Mouse (Mus musculus): ENCODE measurements at regions not wholly inside any gene's neighbourhood (a gene's known extent, or its start where the extent isn't known, plus 50 kb on each side); places are given as distances from the start of the nearest gene placed in this dataset.

DNA sequence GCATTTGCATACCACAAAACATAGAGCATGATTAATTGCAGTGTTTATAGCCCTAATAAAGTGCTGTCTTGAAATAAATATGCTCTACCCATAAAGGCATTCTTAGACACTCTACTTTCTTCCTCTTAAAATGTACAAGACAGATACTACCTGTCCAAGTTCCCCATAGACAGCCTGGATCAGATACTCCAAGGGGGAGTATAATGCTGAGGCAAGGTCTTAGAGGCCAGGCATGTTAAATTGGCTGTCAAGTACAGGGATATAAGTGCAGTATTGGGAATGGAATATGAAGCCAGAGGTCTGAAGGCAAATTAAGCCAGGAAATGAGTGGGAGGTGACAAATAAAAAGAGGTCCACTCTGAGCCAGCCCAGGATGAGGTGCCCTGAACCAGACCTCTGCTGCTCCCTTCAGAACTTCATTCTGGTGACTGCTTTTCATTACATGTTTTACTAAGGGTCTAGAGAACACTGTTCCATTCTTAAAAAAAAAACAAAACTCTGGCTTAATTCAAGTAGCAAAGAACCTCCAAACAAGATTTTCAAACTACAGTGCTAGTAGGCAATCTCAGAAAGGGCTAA lies 142.0 kb upstream of the Tusc1 start:
- Histone ChIP-seq H3K4me3 (ENCODE audit: insufficient read depth, low read depth, low read length) (no peak overlapping the region), H3K79me2 (ENCODE audit: control insufficient read depth, insufficient read depth, low read length) (no peaks in the 10 kb centered on the region), H3K36me3 (ENCODE audit: control insufficient read depth, insufficient read depth, low read length) (no peaks in the 10 kb centered on the region), H3K27me3 (ENCODE audit: control insufficient read depth, insufficient read depth, low read length) (no peaks in the 10 kb centered on the region), H3K27ac (replicated peaks; ENCODE audit: insufficient read depth, low read depth, low read length) (no peak overlapping the region), H3K4me1 (ENCODE audit: control insufficient read depth, insufficient read depth, low read length) (no peaks in the 10 kb centered on the region), H3K9ac (ENCODE audit: low read depth, low read length) (no peak overlapping the region)
- DNase-seq (ENCODE audit: extremely low read depth, low read depth, low spot score): no peak
- no peak for TF ChIP-seq CTCF (IDR thresholded peaks at IDR 0.05; ENCODE audit: low read depth, low read length)
- TF ChIP-seq POLR2A (IDR thresholded peaks at IDR 0.05; ENCODE audit: extremely low read depth, insufficient read depth, low read length): no peak

DNA sequence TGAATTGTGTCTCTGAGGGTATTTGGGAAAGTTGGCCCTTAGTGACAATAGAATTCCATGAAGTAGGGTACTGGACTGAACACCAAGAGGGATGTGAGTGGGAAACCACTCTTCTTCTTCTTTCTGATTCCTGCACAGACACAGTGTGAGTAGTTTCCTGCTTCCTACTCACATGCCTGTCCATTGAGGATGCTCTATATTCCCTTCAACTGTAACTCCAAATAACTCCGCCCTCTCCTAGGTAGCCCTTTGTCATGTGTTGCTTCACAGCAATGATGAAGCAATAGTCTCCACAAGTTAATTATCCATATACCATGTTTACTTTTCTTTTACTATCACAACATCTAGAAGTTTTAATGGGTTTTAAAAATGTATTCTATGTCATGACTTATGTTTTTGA lies 132.7 kb upstream of the Tusc1 start:
- 100% methylated on average over 1 of the region's 1 CpGs for WGBS
- H3K36me3 ChIP-seq (ENCODE audit: control insufficient read depth, insufficient read depth, low read length): no peaks in the 10 kb centered on the region
- H3K4me3 ChIP-seq (ENCODE audit: insufficient read depth, low read depth, low read length): no peak overlapping the region
- H3K9ac ChIP-seq (ENCODE audit: low read depth, low read length): no peak overlapping the region
- TF ChIP-seq POLR2A (IDR thresholded peaks at IDR 0.05; ENCODE audit: extremely low read depth, insufficient read depth, low read length) (no peak), CTCF (IDR thresholded peaks at IDR 0.05; ENCODE audit: low read depth, low read length) (no peak)
- DNase-seq (ENCODE audit: extremely low read depth, low read depth, low spot score): no peak
- no peak overlapping the region for H3K27ac ChIP-seq (replicated peaks; ENCODE audit: insufficient read depth, low read depth, low read length)
- H3K27me3 ChIP-seq (ENCODE audit: control insufficient read depth, insufficient read depth, low read length): no peaks in the 10 kb centered on the region
- H3K4me1 ChIP-seq (ENCODE audit: control insufficient read depth, insufficient read depth, low read length): no peaks in the 10 kb centered on the region
- H3K79me2 ChIP-seq (ENCODE audit: control insufficient read depth, insufficient read depth, low read length): no peaks in the 10 kb centered on the region

DNA sequence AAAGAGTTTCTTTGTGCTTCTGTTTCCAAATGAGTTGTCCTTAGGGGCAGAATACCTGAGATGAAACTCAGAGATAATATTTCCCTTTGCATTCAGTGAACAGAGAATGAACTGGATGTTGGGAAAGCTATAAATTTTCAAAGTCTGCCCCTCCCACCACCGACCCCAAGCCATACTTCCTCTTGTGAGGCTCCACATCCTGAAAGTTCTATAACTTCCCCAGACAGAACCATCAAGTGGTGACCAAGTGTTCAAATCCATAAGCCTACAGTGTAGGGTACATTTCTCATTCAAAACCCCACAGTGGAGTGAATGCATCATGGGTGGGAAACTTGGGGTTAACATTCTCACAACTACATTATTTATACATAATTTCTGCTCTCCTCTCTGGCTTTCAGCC lies 132.1 kb upstream of the Tusc1 start:
- Histone ChIP-seq H3K9ac (ENCODE audit: low read depth, low read length) (no peak overlapping the region), H3K36me3 (ENCODE audit: control insufficient read depth, insufficient read depth, low read length) (no peaks in the 10 kb centered on the region), H3K27ac (replicated peaks; ENCODE audit: insufficient read depth, low read depth, low read length) (no peak overlapping the region), H3K4me1 (ENCODE audit: control insufficient read depth, insufficient read depth, low read length) (no peaks in the 10 kb centered on the region), H3K27me3 (ENCODE audit: control insufficient read depth, insufficient read depth, low read length) (no peaks in the 10 kb centered on the region), H3K79me2 (ENCODE audit: control insufficient read depth, insufficient read depth, low read length) (no peaks in the 10 kb centered on the region), H3K4me3 (ENCODE audit: insufficient read depth, low read depth, low read length) (no peak overlapping the region)
- TF ChIP-seq POLR2A (IDR thresholded peaks at IDR 0.05; ENCODE audit: extremely low read depth, insufficient read depth, low read length): no peak
- TF ChIP-seq CTCF (IDR thresholded peaks at IDR 0.05; ENCODE audit: low read depth, low read length): no peak
- DNase-seq (ENCODE audit: extremely low read depth, low read depth, low spot score): no peak
- WGBS: 48% methylated on average over 1 of the region's 1 CpGs

DNA sequence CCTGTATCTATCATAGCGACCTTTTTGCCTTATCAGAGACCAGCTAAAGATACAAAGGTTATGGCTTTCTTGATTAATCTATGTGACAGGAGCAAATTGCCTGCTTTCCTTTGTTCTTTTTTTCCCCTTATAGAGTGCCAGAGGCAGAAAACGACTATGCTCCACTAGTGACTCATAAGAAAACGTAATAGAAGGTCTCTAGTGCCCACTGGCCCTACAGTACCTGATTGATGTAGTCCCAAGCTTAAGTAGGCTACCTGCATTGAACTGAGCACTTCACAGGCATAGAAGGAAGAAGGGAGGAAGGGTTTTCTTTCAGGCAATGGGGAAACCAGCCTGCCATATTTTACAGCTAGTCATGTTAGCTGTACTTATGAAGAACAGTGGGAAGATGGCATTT lies 116.0 kb upstream of the Tusc1 start:
- DNase-seq (ENCODE audit: extremely low read depth, low read depth, low spot score): no peak
- H3K27me3 ChIP-seq (ENCODE audit: control insufficient read depth, insufficient read depth, low read length): no peaks in the 10 kb centered on the region
- 44% methylated on average over 3 of the region's 3 CpGs for WGBS

DNA sequence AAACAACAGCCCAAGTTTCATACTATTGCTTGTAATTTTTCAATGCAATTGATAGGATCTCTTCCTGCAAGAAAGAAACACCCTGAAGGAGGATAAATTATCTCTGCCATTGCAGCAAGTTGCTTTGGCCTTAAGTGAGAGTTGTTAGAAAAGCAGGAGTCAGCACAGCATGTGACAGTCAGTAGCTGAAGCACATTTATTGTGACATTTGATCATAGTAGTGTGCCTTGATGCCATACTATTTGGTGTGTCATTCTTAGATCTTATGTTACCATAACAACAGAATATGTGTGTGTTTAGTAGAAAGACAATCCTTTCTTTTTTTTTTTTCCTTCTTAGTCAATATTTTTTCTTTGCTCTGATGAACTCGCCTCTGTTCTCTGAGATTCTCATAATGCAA lies 115.5 kb upstream of the Tusc1 start:
- WGBS: 54% methylated on average over 1 of the region's 1 CpGs
- DNase-seq (ENCODE audit: extremely low read depth, low read depth, low spot score): no peak
- H3K4me1 ChIP-seq (ENCODE audit: control insufficient read depth, insufficient read depth, low read length): no peaks in the 10 kb centered on the region
- H3K4me3 ChIP-seq (ENCODE audit: insufficient read depth, low read depth, low read length): no peak overlapping the region
- no peak overlapping the region for H3K9ac ChIP-seq (ENCODE audit: low read depth, low read length)
- no peaks in the 10 kb centered on the region for H3K36me3 ChIP-seq (ENCODE audit: control insufficient read depth, insufficient read depth, low read length)
- H3K27me3 ChIP-seq (ENCODE audit: control insufficient read depth, insufficient read depth, low read length): no peaks in the 10 kb centered on the region
- TF ChIP-seq CTCF (IDR thresholded peaks at IDR 0.05; ENCODE audit: low read depth, low read length): no peak
- no peak for TF ChIP-seq POLR2A (IDR thresholded peaks at IDR 0.05; ENCODE audit: extremely low read depth, insufficient read depth, low read length)
- H3K79me2 ChIP-seq (ENCODE audit: control insufficient read depth, insufficient read depth, low read length): no peaks in the 10 kb centered on the region
- H3K27ac ChIP-seq (replicated peaks; ENCODE audit: insufficient read depth, low read depth, low read length): no peak overlapping the region

More for the DNA sequence above, 116.0 kb upstream of the Tusc1 start:
- Histone ChIP-seq H3K9ac (ENCODE audit: low read depth, low read length) (no peak overlapping the region), H3K4me3 (ENCODE audit: insufficient read depth, low read depth, low read length) (no peak overlapping the region), H3K36me3 (ENCODE audit: control insufficient read depth, insufficient read depth, low read length) (no peaks in the 10 kb centered on the region), H3K4me1 (ENCODE audit: control insufficient read depth, insufficient read depth, low read length) (no peaks in the 10 kb centered on the region), H3K27ac (replicated peaks; ENCODE audit: insufficient read depth, low read depth, low read length) (no peak overlapping the region), H3K79me2 (ENCODE audit: control insufficient read depth, insufficient read depth, low read length) (no peaks in the 10 kb centered on the region)
- no peak for TF ChIP-seq POLR2A (IDR thresholded peaks at IDR 0.05; ENCODE audit: extremely low read depth, insufficient read depth, low read length)
- no peak for TF ChIP-seq CTCF (IDR thresholded peaks at IDR 0.05; ENCODE audit: low read depth, low read length)

DNA sequence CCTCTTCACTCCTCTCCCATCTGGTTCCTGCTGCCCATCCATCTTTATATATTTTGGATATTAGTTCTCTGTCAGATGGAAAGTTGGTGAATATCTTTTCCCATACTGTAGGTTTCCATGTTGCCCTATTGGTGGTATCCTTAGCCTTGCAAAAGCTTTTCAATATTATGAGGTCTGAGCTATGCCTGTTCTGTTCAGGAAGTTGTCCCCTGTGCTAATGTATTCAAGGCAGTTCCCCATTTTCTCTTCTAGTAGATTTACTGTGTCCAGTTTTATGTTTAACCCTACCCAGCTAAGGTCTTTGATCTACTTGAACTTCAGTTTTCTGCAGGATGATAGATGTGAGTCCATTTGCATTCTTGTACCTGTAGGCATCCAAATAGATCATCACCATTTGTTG lies 109.4 kb upstream of the Tusc1 start:
- Histone ChIP-seq H3K27ac (replicated peaks; ENCODE audit: insufficient read depth, low read depth, low read length) (no peak overlapping the region), H3K4me1 (ENCODE audit: control insufficient read depth, insufficient read depth, low read length) (no peaks in the 10 kb centered on the region), H3K9ac (ENCODE audit: low read depth, low read length) (no peak overlapping the region), H3K27me3 (ENCODE audit: control insufficient read depth, insufficient read depth, low read length) (no peaks in the 10 kb centered on the region), H3K36me3 (ENCODE audit: control insufficient read depth, insufficient read depth, low read length) (no peaks in the 10 kb centered on the region), H3K79me2 (ENCODE audit: control insufficient read depth, insufficient read depth, low read length) (no peaks in the 10 kb centered on the region), H3K4me3 (ENCODE audit: insufficient read depth, low read depth, low read length) (no peak overlapping the region)
- TF ChIP-seq POLR2A (IDR thresholded peaks at IDR 0.05; ENCODE audit: extremely low read depth, insufficient read depth, low read length) (no peak), CTCF (IDR thresholded peaks at IDR 0.05; ENCODE audit: low read depth, low read length) (no peak)
- no peak for DNase-seq (ENCODE audit: extremely low read depth, low read depth, low spot score)

All from liver, adult 2 months (tissue).